Mouse (Mus musculus): ENCODE measurements at regions not wholly inside any gene's neighbourhood (a gene's known extent, or its start where the extent isn't known, plus 50 kb on each side); places are given as distances from the start of the nearest gene placed in this dataset.

- no peak for ATAC-seq
- no peak overlapping the region for H3K4me3 ChIP-seq (replicated peaks)
- no peak overlapping the region for H3K27ac ChIP-seq
- H3K4me2 ChIP-seq (replicated peaks) = no peak overlapping the region
- WGBS = 73% methylated on average over 7 of the region's 7 CpGs
- no peaks in the 10 kb centered on the region for H3K36me3 ChIP-seq
- H3K27me3 ChIP-seq (replicated peaks) = no peaks in the 10 kb centered on the region
- no peaks in the 10 kb centered on the region for H3K4me1 ChIP-seq (replicated peaks)
- no peak overlapping the region for H3K9ac ChIP-seq
- no peaks in the 10 kb centered on the region for H3K9me3 ChIP-seq
Measured at GRCm38 (mm10) chr3:53393945-53394344, 69.2 kb downstream of the Nhlrc3 start.

DNA sequence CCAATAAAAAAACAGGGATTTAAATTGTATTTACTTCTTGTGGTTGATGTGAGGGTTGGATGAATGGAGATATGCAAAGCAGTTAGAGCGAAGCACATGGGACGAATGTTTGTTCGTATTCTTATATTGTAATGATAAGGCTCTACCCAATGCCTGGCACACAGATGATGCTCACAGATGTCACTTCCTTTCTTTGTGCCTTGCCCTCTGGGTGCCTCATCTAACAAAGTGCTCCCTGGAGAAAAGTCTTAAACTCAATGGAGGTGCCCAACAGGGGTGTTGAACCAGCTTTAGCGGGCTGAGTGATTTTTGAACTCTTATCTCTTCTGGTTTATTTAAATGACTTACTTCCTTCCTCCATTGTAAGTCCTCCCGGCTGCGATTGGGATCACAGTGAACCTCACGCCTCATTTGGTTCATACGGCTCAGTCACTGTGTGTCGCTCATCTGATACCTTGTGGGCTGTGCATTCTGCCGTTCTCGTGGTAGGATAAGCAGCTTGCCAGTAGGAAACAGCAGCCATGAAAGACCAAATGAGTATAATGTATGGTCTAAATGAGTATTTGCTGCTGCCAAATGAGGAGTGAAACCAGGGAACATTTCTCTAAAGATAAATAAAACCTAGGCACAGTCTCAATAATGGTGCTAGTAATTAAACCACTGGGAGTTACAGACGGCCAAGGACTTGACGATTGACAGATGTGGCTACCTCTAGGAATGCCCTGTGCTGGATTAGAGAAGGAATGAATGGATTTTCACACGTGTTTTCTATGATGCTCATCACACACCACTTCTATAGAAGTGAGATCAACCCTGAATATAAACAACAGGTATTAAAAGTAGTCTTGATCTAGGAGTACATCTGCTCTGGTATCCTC is 81.2 kb downstream of the Nhlrc3 start:
- no peak overlapping the region for H3K4me3 ChIP-seq (replicated peaks)
- H3K27ac ChIP-seq = no peak overlapping the region
- H3K27me3 ChIP-seq (replicated peaks) = no peaks in the 10 kb centered on the region
- no peaks in the 10 kb centered on the region for H3K9me3 ChIP-seq
- no peak overlapping the region for H3K9ac ChIP-seq
- ATAC-seq = no peak
- 67% methylated on average over 14 of the region's 14 CpGs for WGBS
- no peak overlapping the region for H3K4me2 ChIP-seq (replicated peaks)
- no peaks in the 10 kb centered on the region for H3K36me3 ChIP-seq
- H3K4me1 ChIP-seq (replicated peaks) = no peaks in the 10 kb centered on the region

- Histone ChIP-seq H3K9ac (no peak overlapping the region), H3K27ac (no peak overlapping the region), H3K4me3 (replicated peaks) (no peak overlapping the region), H3K9me3 (no peaks in the 10 kb centered on the region), H3K36me3 (no peaks in the 10 kb centered on the region), H3K4me1 (replicated peaks) (no peaks in the 10 kb centered on the region), H3K27me3 (replicated peaks) (no peaks in the 10 kb centered on the region), H3K4me2 (replicated peaks) (no peak overlapping the region)
- WGBS = 64% methylated on average over 4 of the region's 4 CpGs
- ATAC-seq = no peak
Measured at GRCm38 (mm10) chr3:53379519-53380181, 83.5 kb downstream of the Nhlrc3 start.

DNA sequence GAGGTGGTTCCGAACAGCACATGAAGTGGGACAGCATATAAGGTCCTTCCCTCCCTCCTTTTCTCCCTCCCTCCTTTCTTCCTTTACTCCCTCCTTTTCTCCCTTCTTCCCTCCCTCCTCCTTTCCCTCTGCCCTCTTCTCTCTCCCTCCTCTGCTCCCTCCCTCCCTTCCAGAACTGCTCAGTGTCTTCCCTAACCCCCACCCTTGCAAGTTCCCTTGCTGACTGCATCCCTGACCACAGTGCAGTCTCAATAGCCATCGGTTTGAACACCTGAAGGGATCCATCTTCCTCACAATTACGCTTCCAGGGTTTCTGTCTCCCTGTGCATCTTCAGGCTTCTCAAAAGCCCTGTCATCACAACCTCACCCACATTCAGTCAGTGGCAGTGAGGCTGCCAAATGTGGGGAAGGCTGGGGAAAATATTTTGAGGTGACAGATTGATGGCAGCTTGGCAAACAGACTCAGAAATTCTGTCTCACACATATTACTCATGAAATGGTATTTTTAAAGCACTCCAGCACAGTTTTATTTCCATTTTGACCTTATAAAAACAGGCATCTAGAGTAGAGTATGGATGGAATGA is 86.2 kb downstream of the Nhlrc3 start:
- WGBS = 82% methylated on average over 3 of the region's 3 CpGs
- no peaks in the 10 kb centered on the region for H3K36me3 ChIP-seq
- no peak overlapping the region for H3K4me3 ChIP-seq (replicated peaks)
- no peak for ATAC-seq
- H3K9me3 ChIP-seq = no peaks in the 10 kb centered on the region
- no peaks in the 10 kb centered on the region for H3K4me1 ChIP-seq (replicated peaks)
- no peak overlapping the region for H3K27ac ChIP-seq
- H3K27me3 ChIP-seq (replicated peaks) = no peaks in the 10 kb centered on the region
- H3K4me2 ChIP-seq (replicated peaks) = no peak overlapping the region
- H3K9ac ChIP-seq = no peak overlapping the region

- Histone ChIP-seq H3K4me3 (replicated peaks) (no peak overlapping the region), H3K4me2 (replicated peaks) (no peak overlapping the region), H3K36me3 (no peaks in the 10 kb centered on the region), H3K4me1 (replicated peaks) (no peaks in the 10 kb centered on the region), H3K27ac (no peak overlapping the region), H3K9me3 (0 out of 2 replicates have a peak, but pooled peaks cover 3% of the 10 kb centered on the region), H3K9ac (no peak overlapping the region), H3K27me3 (replicated peaks) (no peaks in the 10 kb centered on the region)
- WGBS = 70% methylated on average over 7 of the region's 7 CpGs
- ATAC-seq = no peak
Measured at GRCm38 (mm10) chr3:53372887-53373286, 90.2 kb downstream of the Nhlrc3 start.

DNA sequence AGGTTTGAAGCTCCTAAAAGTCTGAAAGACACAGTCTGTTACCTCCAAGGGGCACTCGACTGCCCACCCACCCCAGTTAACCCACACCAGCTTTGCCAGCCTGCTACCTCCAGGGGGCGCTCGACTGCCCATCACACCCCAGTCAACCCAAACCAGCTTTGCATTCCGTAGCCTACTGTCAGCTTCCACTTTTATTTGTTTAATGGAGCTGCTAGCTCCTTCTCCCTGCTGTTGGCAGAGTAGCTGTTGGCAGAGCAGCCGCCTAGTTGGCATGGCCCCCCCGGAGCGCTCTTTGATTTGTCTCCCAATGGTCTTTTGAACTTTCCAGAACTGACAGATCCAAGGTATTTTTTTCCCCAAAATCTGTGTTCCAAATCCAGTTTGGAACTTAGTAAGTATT is 91.2 kb downstream of the Nhlrc3 start:
- Histone ChIP-seq H3K4me2 (replicated peaks) (no peak overlapping the region), H3K4me3 (replicated peaks) (no peak overlapping the region), H3K27ac (no peak overlapping the region), H3K9me3 (0 out of 2 replicates have a peak, but pooled peaks cover 3% of the 10 kb centered on the region), H3K9ac (no peak overlapping the region), H3K27me3 (replicated peaks) (no peaks in the 10 kb centered on the region), H3K36me3 (no peaks in the 10 kb centered on the region), H3K4me1 (replicated peaks) (no peaks in the 10 kb centered on the region)
- WGBS = 70% methylated on average over 7 of the region's 7 CpGs
- ATAC-seq = no peak

GRCm38 (mm10) chr3:53361202-53361601 is 101.9 kb downstream of the Nhlrc3 start:
- no peak overlapping the region for H3K27ac ChIP-seq
- no peaks in the 10 kb centered on the region for H3K27me3 ChIP-seq (replicated peaks)
- H3K9ac ChIP-seq = no peak overlapping the region
- no peak overlapping the region for H3K4me2 ChIP-seq (replicated peaks)
- no peaks in the 10 kb centered on the region for H3K36me3 ChIP-seq
- H3K4me3 ChIP-seq (replicated peaks) = no peak overlapping the region
- H3K9me3 ChIP-seq = no peaks in the 10 kb centered on the region
- 83% methylated on average over 4 of the region's 4 CpGs for WGBS
- no peaks in the 10 kb centered on the region for H3K4me1 ChIP-seq (replicated peaks)
- no peak for ATAC-seq

GRCm38 (mm10) chr3:53353693-53354092 is 109.4 kb downstream of the Nhlrc3 start:
- Histone ChIP-seq H3K4me2 (replicated peaks) (no peak overlapping the region), H3K4me1 (replicated peaks) (no peaks in the 10 kb centered on the region), H3K36me3 (no peaks in the 10 kb centered on the region), H3K27me3 (replicated peaks) (no peaks in the 10 kb centered on the region), H3K4me3 (replicated peaks) (no peak overlapping the region), H3K9ac (no peak overlapping the region), H3K9me3 (no peaks in the 10 kb centered on the region), H3K27ac (no peak overlapping the region)
- WGBS = 56% methylated on average over 8 of the region's 8 CpGs
- ATAC-seq = no peak

DNA sequence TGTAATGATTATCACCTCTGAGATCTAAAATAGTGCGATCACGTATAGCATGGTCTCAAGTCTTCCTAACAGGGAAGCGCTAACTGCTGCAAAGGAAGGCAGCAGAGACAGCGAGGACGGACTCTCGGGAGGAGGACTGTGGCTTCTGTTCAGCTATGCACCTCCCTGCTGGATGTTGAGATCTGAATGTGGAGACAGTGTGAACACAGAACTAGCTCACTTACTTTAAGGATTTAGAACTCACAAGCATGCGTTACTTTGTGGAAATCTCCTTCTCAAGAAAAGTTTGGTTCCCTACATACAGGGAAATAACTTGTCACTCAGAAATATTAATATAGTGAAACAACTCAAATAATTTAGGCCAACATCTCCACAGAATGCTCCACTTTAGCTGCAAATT is 109.8 kb downstream of the Nhlrc3 start:
- H3K9me3 ChIP-seq = no peaks in the 10 kb centered on the region
- WGBS = 83% methylated on average over 7 of the region's 7 CpGs
- H3K36me3 ChIP-seq = no peaks in the 10 kb centered on the region
- no peak for ATAC-seq
- no peak overlapping the region for H3K4me2 ChIP-seq (replicated peaks)
- H3K4me3 ChIP-seq (replicated peaks) = no peak overlapping the region
- no peaks in the 10 kb centered on the region for H3K4me1 ChIP-seq (replicated peaks)
- H3K27me3 ChIP-seq (replicated peaks) = no peaks in the 10 kb centered on the region
- H3K9ac ChIP-seq = no peak overlapping the region
- no peak overlapping the region for H3K27ac ChIP-seq

DNA sequence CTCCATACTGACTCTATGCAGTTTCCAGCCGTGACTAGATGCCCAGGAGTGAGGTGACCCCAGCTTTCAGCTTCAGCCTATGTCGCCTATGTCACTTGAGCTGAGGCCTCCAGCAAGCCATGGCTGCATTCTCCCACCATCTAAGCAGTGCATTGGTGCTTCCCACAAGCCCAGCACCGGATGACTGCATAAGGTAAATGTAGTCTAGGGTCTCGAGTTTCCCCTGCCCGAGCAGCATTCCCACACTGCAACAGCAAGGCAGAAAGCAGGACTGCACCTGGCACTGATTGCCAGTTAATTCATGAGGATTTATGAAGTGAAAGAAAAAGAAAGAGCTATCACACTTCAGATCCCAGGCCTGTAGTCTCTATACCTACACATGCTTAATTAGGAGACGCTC is 119.5 kb downstream of the Nhlrc3 start:
- no peak overlapping the region for H3K4me3 ChIP-seq (replicated peaks)
- H3K9ac ChIP-seq = no peak overlapping the region
- no peaks in the 10 kb centered on the region for H3K36me3 ChIP-seq
- no peaks in the 10 kb centered on the region for H3K9me3 ChIP-seq
- WGBS = 76% methylated on average over 6 of the region's 6 CpGs
- H3K27me3 ChIP-seq (replicated peaks) = no peaks in the 10 kb centered on the region
- no peak overlapping the region for H3K27ac ChIP-seq
- no peak for ATAC-seq
- H3K4me2 ChIP-seq (replicated peaks) = no peak overlapping the region
- no peaks in the 10 kb centered on the region for H3K4me1 ChIP-seq (replicated peaks)

DNA sequence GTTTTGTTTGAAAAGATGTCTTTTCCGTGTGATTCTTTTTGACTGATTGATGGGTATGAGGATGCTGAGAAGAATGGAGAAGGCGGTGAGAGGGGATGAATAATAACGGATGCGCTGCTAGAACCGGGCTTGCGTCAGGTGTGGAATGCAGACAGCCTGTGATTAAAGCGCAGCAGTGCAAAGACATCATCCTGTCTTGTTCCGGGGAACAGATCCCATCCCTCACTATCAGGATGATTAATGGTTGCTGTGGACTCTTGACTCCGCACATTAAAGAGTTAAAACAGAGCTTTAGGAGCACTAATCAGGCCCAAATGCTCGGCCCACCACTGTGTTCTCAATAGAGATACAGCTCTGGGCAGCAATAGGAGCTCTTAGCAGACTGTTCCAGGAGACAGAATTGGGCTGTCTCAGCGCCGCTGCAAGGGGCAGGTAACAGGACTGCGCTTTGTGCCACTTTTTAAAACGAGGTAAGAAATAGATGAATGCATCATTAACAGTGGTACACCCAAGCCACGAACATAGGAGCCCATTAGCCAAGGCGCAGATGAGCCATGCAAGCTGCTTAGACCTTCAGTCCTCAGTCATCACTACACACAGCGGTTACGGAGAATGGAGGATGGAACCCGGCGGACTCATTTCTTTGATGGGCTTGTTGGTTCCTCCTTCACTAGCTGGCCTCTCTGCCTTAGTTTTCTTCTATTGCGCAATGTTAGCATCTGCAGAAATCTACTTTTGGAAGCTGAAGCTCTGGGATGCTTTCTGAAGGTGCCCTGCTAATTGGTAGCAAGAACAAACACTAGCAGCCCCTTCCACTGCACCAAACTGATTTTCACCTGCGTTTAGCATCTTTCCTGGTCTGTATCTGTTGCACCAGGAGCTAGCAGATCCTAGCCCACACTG is 121.6 kb downstream of the Nhlrc3 start:
- no peaks in the 10 kb centered on the region for H3K27me3 ChIP-seq (replicated peaks)
- no peaks in the 10 kb centered on the region for H3K4me1 ChIP-seq (replicated peaks)
- ATAC-seq = no peak
- no peak overlapping the region for H3K9ac ChIP-seq
- WGBS = 66% methylated on average over 22 of the region's 22 CpGs
- H3K4me3 ChIP-seq (replicated peaks) = no peak overlapping the region
- no peak overlapping the region for H3K27ac ChIP-seq
- H3K36me3 ChIP-seq = no peaks in the 10 kb centered on the region
- H3K9me3 ChIP-seq = no peaks in the 10 kb centered on the region
- H3K4me2 ChIP-seq (replicated peaks) = no peak overlapping the region

DNA sequence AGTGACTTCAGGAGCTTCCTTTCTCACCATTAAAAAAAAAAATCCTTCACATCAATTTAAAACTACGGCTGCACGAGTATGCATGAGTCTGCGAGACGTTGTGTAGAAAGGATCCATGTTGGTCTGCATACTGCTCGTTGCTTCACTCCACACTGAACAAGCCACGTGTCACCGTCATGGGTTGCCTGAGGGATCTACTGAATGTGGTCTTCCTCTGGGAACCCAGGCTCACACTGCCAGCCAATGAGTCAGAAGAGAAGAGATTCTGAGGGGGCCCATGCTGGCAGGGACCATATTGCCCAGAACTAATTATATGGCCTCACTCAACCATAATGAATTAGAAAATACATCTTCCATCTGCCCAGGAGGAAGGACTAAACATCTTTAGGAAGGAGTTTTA is 124.6 kb downstream of the Nhlrc3 start:
- Histone ChIP-seq H3K4me3 (replicated peaks) (no peak overlapping the region), H3K9ac (no peak overlapping the region), H3K4me1 (replicated peaks) (no peaks in the 10 kb centered on the region), H3K4me2 (replicated peaks) (no peak overlapping the region), H3K27ac (no peak overlapping the region), H3K36me3 (no peaks in the 10 kb centered on the region), H3K27me3 (replicated peaks) (no peaks in the 10 kb centered on the region), H3K9me3 (no peaks in the 10 kb centered on the region)
- 96% methylated on average over 7 of the region's 7 CpGs for WGBS
- no peak for ATAC-seq
